Mouse (Mus musculus) layer of hippocampus, postnatal 25 days (tissue): ENCODE measurements around the gene Adam6b. TPM values are rescaled to one million over a fixed set of nuclear protein-coding genes. Genes with fewer than 3 reads are reported as not detected.
"Not testable (repeated sequence)": the region's sequence is repeated elsewhere in the genome, so short reads cannot be mapped to it uniquely, and the experiment has no call there.

Source experiments
- DNase-seq, 2 experiments: peaks; one replicate each; pipeline ENCODE4 v3.0.0; 2022; ENCODE audit warnings: mixed read lengths in 2 of 2, low spot score in 1 of 2; ENCODE audit errors: extremely low spot score in 1 of 2
- total RNA-seq, 2 experiments: library from RNA; stranded (reverse); gene quantifications; 2 replicates each; pipeline ENCODE4 v1.2.3; 2021

The Adam6b gene
- not detected for total RNA-seq

DNA sequence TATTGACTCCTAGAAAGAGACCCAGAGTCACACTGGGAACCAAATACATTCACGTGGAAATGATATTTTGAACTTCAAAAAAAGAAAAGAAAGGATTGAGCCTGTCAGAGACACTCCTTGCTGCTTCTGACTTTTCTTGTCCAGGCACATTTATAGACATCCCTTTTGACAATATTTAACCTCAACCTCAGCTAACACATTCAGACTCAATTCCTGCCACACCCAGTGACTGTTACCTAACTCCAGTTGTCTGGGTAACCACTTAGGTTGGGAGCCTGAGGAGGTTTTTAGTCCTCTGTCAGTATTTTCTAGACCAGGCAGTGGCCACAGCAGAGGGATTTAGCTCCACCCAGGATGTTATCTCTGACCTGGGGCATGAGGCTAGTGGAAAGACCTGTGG lies at the start of gene Adam6b:
TSS of gene Adam6b (plus strand) at position 301 of the 400 bp plus-strand sequence.
- not testable (repeated sequence) for DNase-seq

DNA sequence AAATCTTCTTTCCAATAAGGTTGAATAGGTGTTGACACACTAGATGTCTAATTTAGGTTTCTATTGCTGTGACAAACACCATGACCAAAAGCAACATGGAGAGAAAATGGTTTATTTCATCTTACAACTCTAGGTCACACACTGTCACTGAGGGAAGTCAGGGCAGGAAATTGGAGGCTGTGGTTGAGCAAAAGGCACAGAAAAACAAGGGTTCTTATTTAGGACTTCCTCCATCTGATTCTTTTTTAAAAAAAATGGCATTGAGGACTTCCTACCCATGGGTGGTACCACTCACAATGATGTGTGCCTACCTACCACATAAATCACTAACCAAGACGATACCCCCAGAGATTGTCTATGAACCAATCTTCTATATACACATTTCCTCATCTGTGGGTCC lies 43.2 kb upstream of the Adam6b start:
- DNase-seq = no peak

DNA sequence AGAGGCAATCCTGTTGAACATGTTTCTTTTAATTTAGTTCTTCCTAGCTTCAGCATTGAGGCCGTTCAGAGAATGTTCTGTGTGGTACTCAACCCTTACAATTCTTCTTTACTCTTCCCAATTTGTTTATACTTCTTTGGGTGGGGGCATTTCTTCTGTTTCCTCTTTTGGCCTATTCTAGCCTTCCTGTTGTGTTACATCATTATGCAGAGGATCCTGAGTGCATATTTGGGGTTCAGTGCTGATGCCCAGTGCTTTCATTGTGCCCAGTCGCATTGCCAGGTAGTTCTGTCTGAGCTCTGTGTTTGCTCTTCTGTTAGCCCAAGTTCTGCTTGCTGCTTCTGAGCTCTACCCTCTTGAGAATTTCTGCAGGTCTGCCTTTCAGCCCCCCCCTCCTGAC lies 13.1 kb upstream of the Adam6b start:
- DNase-seq = no peak

DNA sequence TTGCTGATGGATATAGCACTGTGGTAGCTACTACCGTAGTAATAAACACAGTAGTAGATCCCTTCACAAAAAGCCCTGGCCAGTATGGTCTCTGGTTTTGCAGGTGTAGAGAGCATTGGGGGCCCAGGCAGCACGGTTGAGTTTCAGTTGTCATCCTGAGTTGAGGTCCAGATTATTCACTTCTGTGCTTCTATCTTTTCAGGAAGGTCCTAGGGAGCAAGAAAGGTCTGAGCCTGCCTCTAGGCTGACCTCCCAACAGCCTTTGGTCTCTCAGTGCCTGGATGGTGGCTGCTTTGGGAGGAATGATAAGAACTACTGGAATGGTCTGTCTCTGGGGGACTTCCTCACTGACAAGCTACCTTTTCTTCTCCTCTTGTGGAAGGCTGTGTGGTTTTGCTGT lies 7.2 kb upstream of the Adam6b start:
- DNase-seq = no peak

DNA sequence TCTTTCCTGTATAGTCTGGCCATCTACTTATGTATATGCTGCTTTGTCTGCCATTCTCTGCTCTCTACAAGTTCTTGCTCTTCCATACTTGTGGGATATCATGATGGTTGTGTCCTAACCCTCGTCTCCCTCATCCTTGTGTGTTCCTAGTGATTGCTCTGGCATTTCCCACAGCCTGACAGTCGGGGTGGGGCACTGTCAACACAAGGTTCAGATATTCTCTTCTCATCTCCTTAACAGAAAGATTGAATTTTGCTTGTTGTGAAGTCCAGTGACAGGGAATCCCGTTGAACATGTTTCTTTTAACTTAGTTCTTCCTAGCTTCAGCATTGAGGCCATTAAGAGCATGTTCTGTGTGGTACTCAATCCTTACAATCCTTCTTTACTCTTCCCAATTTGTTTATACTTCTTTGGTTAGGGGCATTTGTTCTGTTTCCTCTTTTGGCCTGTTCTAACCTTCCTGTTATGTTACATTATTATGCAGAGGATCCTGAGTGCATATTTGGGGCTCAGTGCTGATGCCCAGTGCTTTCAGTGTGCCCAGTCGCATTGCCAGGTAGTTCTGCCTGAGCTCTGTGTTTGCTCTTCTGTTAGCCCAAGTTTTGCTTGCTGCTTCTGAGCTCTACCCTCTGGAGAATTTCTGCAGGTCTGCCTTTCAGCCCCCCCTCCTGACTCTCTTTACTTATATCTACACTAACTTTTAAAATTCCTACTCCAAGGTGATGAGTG lies 6.5 kb upstream of the Adam6b start:
- no peak for DNase-seq

DNA sequence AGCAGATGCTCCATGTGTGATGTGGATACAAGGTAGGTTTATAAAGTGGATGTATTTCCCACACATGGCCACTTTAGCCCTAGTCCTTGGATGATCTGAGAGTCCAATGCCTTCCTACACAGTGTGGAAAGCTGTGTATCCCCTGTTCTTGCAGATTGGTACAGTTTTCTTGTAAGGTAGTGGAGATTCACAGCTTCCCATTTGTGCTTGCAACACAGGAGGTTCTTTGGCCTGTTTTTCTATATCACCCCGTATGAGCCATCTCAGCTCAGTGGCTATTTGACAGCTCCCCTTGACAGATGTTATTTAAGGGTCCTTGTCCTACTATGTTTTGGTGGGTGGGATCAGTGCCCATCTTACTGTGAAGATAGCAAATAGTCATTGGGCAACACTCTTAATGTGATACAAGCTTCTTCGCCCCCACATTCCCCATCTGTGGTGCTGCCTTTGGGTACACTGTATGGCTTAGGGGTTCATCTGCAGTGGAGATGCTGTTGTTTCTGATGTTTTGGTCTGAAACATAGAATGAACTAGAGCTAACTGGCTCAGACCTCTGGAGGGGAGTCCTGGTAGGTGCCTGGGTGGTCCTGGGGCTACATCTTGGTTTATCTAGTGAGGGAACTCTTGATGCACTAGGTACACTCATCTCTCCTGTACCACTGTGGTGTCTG lies 5.7 kb upstream of the Adam6b start:
- no peak for DNase-seq

DNA sequence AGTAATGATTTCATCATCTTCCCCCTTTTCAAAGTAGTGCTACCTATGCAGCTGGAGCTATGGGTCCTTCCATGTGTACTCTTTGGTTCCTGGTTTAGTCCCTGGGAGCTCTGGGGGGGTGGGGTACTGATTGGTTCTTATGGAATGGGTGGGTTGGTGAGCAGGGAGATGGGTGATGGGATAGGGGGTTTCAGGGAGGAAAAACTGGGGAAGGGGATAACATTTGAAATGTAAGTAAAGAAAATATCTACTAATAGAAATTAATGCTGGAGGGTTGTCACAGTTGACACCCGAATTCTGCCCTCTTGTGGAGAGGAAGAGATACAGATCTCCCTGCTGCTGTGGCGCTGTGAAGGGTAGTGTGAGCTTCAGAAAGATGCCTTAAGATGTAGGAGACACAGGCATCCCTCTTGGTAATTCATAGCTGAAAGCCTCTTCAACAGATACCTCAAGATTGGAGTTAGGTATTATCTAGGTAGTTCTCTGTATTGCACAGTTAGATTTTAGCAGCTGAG lies 4.3 kb upstream of the Adam6b start:
- DNase-seq = peak in 1 of 2 experiments; percentile 2

DNA sequence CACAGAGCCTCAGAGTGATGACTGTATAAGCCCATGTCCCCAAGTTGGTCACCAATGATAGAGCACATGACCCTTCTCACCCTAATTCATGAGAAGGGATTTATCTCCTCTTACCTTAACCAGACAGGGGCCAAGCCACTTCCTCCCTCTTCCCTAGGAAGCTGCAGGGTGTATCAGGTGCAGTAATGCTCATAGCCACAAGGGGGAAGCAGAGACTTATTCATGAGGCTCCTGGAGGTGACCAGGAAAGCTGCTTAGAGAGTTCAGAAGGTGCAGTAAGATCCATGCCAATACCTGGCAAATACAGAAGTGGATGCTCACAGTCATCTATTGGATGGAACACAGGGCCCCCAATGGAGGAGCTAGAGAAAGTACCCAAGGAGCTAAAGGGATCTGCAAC lies 1.6 kb upstream of the Adam6b start:
- DNase-seq = peak; percentile 55 to 64

DNA sequence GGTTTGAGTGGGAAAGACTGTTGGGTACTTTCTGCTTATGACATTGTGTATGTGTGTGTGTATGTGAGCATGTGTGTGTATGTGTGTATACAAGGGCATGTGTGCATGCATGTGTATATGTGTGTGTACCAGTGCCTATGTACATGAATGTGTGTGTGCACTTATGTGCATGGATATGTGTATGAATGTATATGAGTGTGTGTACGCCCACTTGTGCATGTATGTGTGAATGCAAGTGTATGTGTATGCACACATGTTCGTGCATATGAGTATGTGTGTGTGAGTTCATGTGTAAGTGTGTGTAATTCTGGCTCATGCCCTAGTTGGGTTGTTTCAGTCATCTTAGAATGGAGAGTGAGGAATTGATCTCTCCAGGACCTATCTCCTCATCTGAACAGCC lies 36.6 kb downstream of the Adam6b start:
- DNase-seq = no peak

Other genes with a start within 250 kb of the Adam6b start
- gene Adam6a, start 54.4 kb downstream of the Adam6b start, total RNA-seq = not detected